ENCODE assay signal across 22 mouse cellular contexts in genomic region chr2:166819849-166820248, GRCm38 (mm10). TPM values are rescaled to one million over a fixed set of nuclear protein-coding genes. Genes with fewer than 3 reads are reported as not detected.
DNase-seq lines count a peak whose midpoint lies in the region; ATAC-seq and TF ChIP-seq lines count a peak whose summit lies in the region.
"Had no signal": no experiment of that assay in that cellular context is flagged by ENCODE, and none has a peak within 500 bp of the region (broad histone marks: within the 10 kb centered on the region; RNA-seq: fewer than 3 reads in every experiment).

No protein-coding gene starts in this region.

- no peak overlapping the region for H3K4me3 ChIP-seq in layer of hippocampus, adult 2 months
- H3K4me3 ChIP-seq in stomach, postnatal 0 days (ENCODE audit: low read depth, low read length), result no peak overlapping the region
- H3K4me3 ChIP-seq: embryonic facial prominence, embryonic 15.5 days; erythroblast, embryonic 14.5 days; forebrain, embryonic 10.5 days; hindbrain, embryonic 12.5 days had no signal

- ATAC-seq in stomach, postnatal 0 days (ENCODE audit: low FRiP score, low TSS enrichment), result 0 out of 2 replicates have a peak, but pooled peaks have one; percentile 13
- ATAC-seq: forebrain, embryonic 14.5 days; hindbrain, embryonic 16.5 days had no signal

- no peaks in the 10 kb centered on the region for H3K36me3 ChIP-seq in stomach, postnatal 0 days (ENCODE audit: control insufficient read depth, insufficient read depth, low read length)
- H3K36me3 ChIP-seq: hindbrain, embryonic 12.5 days had no signal

- no peak overlapping the region for H3K4me2 ChIP-seq in stomach, postnatal 0 days (replicated peaks; ENCODE audit: low read depth)
- H3K4me2 ChIP-seq: embryonic facial prominence, embryonic 15.5 days; hindbrain, embryonic 12.5 days had no signal

- TF ChIP-seq EP300 in stomach, postnatal 0 days (optimal IDR thresholded peaks at IDR 0.05), result no peak

- DNase-seq in layer of hippocampus, adult 2 months (ENCODE audit: low spot score in 2 of 2), result no peak
- no peak for DNase-seq in layer of hippocampus, postnatal 14 days (ENCODE audit: low spot score in 2 of 2)
- peak; percentile 58 for DNase-seq in A20 (ENCODE audit: low read depth, low spot score)
- peak; percentile 49 for DNase-seq in brain, adult 2 months (ENCODE audit: low read depth, low spot score)
- no peak for DNase-seq in stomach, postnatal 0 days (ENCODE audit: low spot score)
- no peak for DNase-seq in kidney, postnatal 14 days
- DNase-seq: adrenal gland, adult 8-10 months; adrenal gland, postnatal 36 days; cerebellum, adult 11 months; cerebellum, adult 8-10 months; cerebellum, postnatal 14 days; embryo, embryonic 11 days; gastrocnemius, postnatal 14 days; heart, postnatal 10 days; heart, postnatal 4 days had no signal

- H3K9ac ChIP-seq in stomach, postnatal 0 days (ENCODE audit: low read length), result no peak overlapping the region
- H3K9ac ChIP-seq: embryonic facial prominence, embryonic 15.5 days; hindbrain, embryonic 12.5 days had no signal

- WGBS in stomach, postnatal 0 days, result 75% methylated on average over 8 of the region's 8 CpGs

- no peaks in the 10 kb centered on the region for H3K9me3 ChIP-seq in stomach, postnatal 0 days (ENCODE audit: control insufficient read depth, low read length)
- H3K9me3 ChIP-seq: embryonic facial prominence, embryonic 15.5 days; forebrain, embryonic 10.5 days; G1E; hindbrain, embryonic 12.5 days had no signal

- no peak for TF ChIP-seq CTCF in layer of hippocampus, adult 2 months (conservative IDR thresholded peaks at IDR 0.05)
- no peak for TF ChIP-seq CTCF in stomach, postnatal 0 days (IDR thresholded peaks at IDR 0.05; ENCODE audit: low read depth)

- peak overlapping the region; percentile 81; the same call in 1 of the 2 replicates for H3K27ac ChIP-seq in layer of hippocampus, adult 2 months
- H3K27ac ChIP-seq in stomach, postnatal 0 days (replicated peaks), result no peak overlapping the region
- H3K27ac ChIP-seq: embryonic facial prominence, embryonic 15.5 days; forebrain, embryonic 10.5 days; hindbrain, embryonic 12.5 days had no signal

- H3K4me1 ChIP-seq in stomach, postnatal 0 days (replicated peaks; ENCODE audit: control insufficient read depth, insufficient read depth), result no peaks in the 10 kb centered on the region
- H3K4me1 ChIP-seq: embryonic facial prominence, embryonic 15.5 days had no signal

- H3K27me3 ChIP-seq in stomach, postnatal 0 days (ENCODE audit: control insufficient read depth, insufficient read depth, low read length), result no peaks in the 10 kb centered on the region
- H3K27me3 ChIP-seq: embryonic facial prominence, embryonic 15.5 days; hindbrain, embryonic 12.5 days had no signal

RNA-seq across cellular contexts. Expression of gene Arfgef2, which starts 14.5 kb away (rescaled TPM):
- 10 to 100 TPM; 52.9 to 59.5 TPM for total RNA-seq in layer of hippocampus, adult 2 months (2021)
- total RNA-seq in layer of hippocampus, postnatal 14 days (2021), result 10 to 100 TPM; 44.5 to 46.0 TPM
- polyA plus RNA-seq in stomach, postnatal 0 days (2015; fragmentation: Nextera tagmentation; extraction: Ambion mirVana), result 3.1 and 3.9 TPM in 2 replicates

RNA-seq across cellular contexts. Expression of gene Trp53rkb, which starts 27.5 kb away (rescaled TPM):
- total RNA-seq in layer of hippocampus, adult 2 months (2021), result 1 to 10 TPM; 5.8 to 7.9 TPM
- 1 to 10 TPM; 5.2 to 6.7 TPM for total RNA-seq in layer of hippocampus, postnatal 14 days (2021)
- 3.8 and 4.8 TPM in 2 replicates for polyA plus RNA-seq in stomach, postnatal 0 days (2015; fragmentation: Nextera tagmentation; extraction: Ambion mirVana)

Comparison
In these comparisons a context has a peak if more than half of its experiments do, and no peak if none do; other contexts are left out.
1. DNase-seq: peak in A20 (single experiment) and brain, adult 2 months (single experiment); none in layer of hippocampus, adult 2 months (0 of 2), layer of hippocampus, postnatal 14 days (0 of 2), stomach, postnatal 0 days (single experiment) and kidney, postnatal 14 days (single experiment).